In the genomic region with DNA sequence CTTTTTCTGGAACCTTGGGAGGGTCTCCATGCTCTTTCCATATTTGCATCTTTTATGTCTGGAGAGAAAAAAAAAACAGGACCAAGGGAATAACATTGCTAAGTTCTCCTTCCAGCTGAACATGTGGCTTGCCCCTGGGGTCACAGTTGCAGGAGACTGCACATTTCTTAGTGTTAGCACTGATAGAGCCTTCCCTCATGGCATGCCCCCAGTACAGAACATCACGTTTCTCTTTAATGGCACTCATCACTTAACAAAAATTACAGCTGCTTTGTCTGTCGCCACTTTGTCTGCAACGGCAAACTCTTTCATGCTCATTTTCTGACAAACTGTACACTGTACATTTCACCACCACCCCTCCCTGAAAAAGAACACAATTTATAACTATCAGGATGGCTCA, we compare ENCODE assay signal across 20 mouse cellular contexts.
DNase-seq lines count a peak whose midpoint lies in the region; ATAC-seq lines count a peak whose summit lies in the region.
"Had no signal": no experiment of that assay in that cellular context is flagged by ENCODE, and none has a peak within 500 bp of the region (broad histone marks: within the 10 kb centered on the region; RNA-seq: fewer than 3 reads in every experiment).

No protein-coding gene starts in this region.

- 63% methylated on average over 3 of the region's 3 CpGs for WGBS in heart, embryonic 10.5 days
- 34% methylated on average over 3 of the region's 3 CpGs for WGBS in heart, embryonic 15.5 days
- 35% methylated on average over 3 of the region's 3 CpGs for WGBS in heart, embryonic 11.5 days (ENCODE audit: insufficient replicate concordance)
- WGBS in lung, embryonic 15.5 days: 44% methylated on average over 3 of the region's 3 CpGs

- H3K4me2 ChIP-seq in heart, embryonic 15.5 days: no peak overlapping the region
- H3K4me2 ChIP-seq in heart, embryonic 11.5 days: no peak overlapping the region
- no peak overlapping the region for H3K4me2 ChIP-seq in lung, embryonic 15.5 days
- H3K4me2 ChIP-seq: embryonic facial prominence, embryonic 15.5 days; hindbrain, embryonic 14.5 days; intestine, embryonic 15.5 days had no signal

- H3K27ac ChIP-seq in heart, embryonic 10.5 days: peak overlapping the region; percentile 52; the same call in 1 of the 2 replicates
- peak overlapping the region; percentile 82 for H3K27ac ChIP-seq in heart, embryonic 15.5 days
- H3K27ac ChIP-seq in heart, embryonic 11.5 days (ENCODE audit: low read depth, low read length): no peak overlapping the region
- H3K27ac ChIP-seq in lung, embryonic 15.5 days: peak overlapping the region; percentile 56
- H3K27ac ChIP-seq: embryonic facial prominence, embryonic 15.5 days; forebrain, embryonic 10.5 days; gastrocnemius, adult 2 months; hindbrain, embryonic 10.5 days; hindbrain, embryonic 14.5 days; intestine, embryonic 15.5 days had no signal

- ATAC-seq in heart, embryonic 15.5 days (replicated peaks; ENCODE audit: insufficient number of reproducible peaks, insufficient read depth, low FRiP score, low read depth): peak; percentile 43; the same call in 1 of the 2 replicates
- no peak for ATAC-seq in heart, embryonic 11.5 days (replicated peaks; ENCODE audit: insufficient number of reproducible peaks, low FRiP score, low TSS enrichment)
- ATAC-seq in lung, embryonic 15.5 days (ENCODE audit: borderline replicate concordance, extremely low read depth, low FRiP score, low TSS enrichment): peak; percentile 92
- ATAC-seq: forebrain, embryonic 14.5 days; intestine, embryonic 15.5 days had no signal

- H3K4me1 ChIP-seq in heart, embryonic 10.5 days: peaks cover 21% of the 10 kb centered on the region; the same call in 1 of the 2 replicates
- peaks cover 22% of the 10 kb centered on the region for H3K4me1 ChIP-seq in heart, embryonic 15.5 days (replicated peaks)
- peaks cover 8% of the 10 kb centered on the region for H3K4me1 ChIP-seq in heart, embryonic 11.5 days (ENCODE audit: control insufficient read depth, insufficient read depth, low read length)
- peaks cover 8% of the 10 kb centered on the region; the same call in 1 of the 2 replicates for H3K4me1 ChIP-seq in lung, embryonic 15.5 days
- H3K4me1 ChIP-seq: embryonic facial prominence, embryonic 15.5 days; forebrain, embryonic 10.5 days; hindbrain, embryonic 10.5 days; intestine, embryonic 15.5 days had no signal

- no peak for DNase-seq in heart, embryonic 10.5 days (ENCODE audit: low spot score)
- DNase-seq in heart, postnatal 14 days: no peak
- DNase-seq in lung, postnatal 25 days (ENCODE audit: low spot score): no peak
- DNase-seq: adrenal gland, postnatal 10 days; cerebellum, adult 11 months; cerebellum, adult 8-10 months; cerebellum, postnatal 14 days; embryo, embryonic 11 days; gastrocnemius, adult 2 months; gastrocnemius, postnatal 25 days had no signal

- H3K9me3 ChIP-seq in heart, embryonic 10.5 days: no peaks in the 10 kb centered on the region
- H3K9me3 ChIP-seq in heart, embryonic 15.5 days (replicated peaks): no peaks in the 10 kb centered on the region
- no peaks in the 10 kb centered on the region for H3K9me3 ChIP-seq in heart, embryonic 11.5 days (replicated peaks; ENCODE audit: control insufficient read depth, low read length)
- no peaks in the 10 kb centered on the region for H3K9me3 ChIP-seq in lung, embryonic 15.5 days
- H3K9me3 ChIP-seq: embryonic facial prominence, embryonic 15.5 days; forebrain, embryonic 10.5 days; hindbrain, embryonic 10.5 days; intestine, embryonic 15.5 days had no signal

- no peaks in the 10 kb centered on the region for H3K27me3 ChIP-seq in heart, embryonic 10.5 days (ENCODE audit: insufficient read depth, poor library complexity, severe bottlenecking)
- no peaks in the 10 kb centered on the region for H3K27me3 ChIP-seq in heart, embryonic 15.5 days
- H3K27me3 ChIP-seq in heart, embryonic 11.5 days (ENCODE audit: control insufficient read depth, insufficient read depth, low read length): no peaks in the 10 kb centered on the region
- no peaks in the 10 kb centered on the region for H3K27me3 ChIP-seq in lung, embryonic 15.5 days
- H3K27me3 ChIP-seq: embryonic facial prominence, embryonic 15.5 days; intestine, embryonic 15.5 days had no signal

- H3K4me3 ChIP-seq in heart, embryonic 10.5 days: no peak overlapping the region
- H3K4me3 ChIP-seq in heart, embryonic 15.5 days: no peak overlapping the region
- no peak overlapping the region for H3K4me3 ChIP-seq in heart, embryonic 11.5 days (ENCODE audit: low read depth, low read length)
- no peak overlapping the region for H3K4me3 ChIP-seq in lung, embryonic 15.5 days
- H3K4me3 ChIP-seq: embryonic facial prominence, embryonic 15.5 days; erythroblast, embryonic 14.5 days; forebrain, embryonic 10.5 days; gastrocnemius, adult 2 months; hindbrain, embryonic 10.5 days; intestine, embryonic 15.5 days had no signal

- H3K9ac ChIP-seq in heart, embryonic 15.5 days: no peak overlapping the region
- no peak overlapping the region for H3K9ac ChIP-seq in heart, embryonic 11.5 days (ENCODE audit: low read depth, low read length)
- H3K9ac ChIP-seq in lung, embryonic 15.5 days: no peak overlapping the region
- H3K9ac ChIP-seq: embryonic facial prominence, embryonic 15.5 days; hindbrain, embryonic 14.5 days; intestine, embryonic 15.5 days had no signal

- intact Hi-C loops in heart, postnatal 14 days (cut with DNase I): loop anchor here (5.0 kb wide), 2 partner anchors 119 to 451 kb away; no protein-coding TSS in a partner anchor

- H3K36me3 ChIP-seq in heart, embryonic 10.5 days: no peaks in the 10 kb centered on the region
- H3K36me3 ChIP-seq in heart, embryonic 15.5 days: no peaks in the 10 kb centered on the region
- no peaks in the 10 kb centered on the region for H3K36me3 ChIP-seq in heart, embryonic 11.5 days (ENCODE audit: control insufficient read depth, insufficient read depth, low read length)
- no peaks in the 10 kb centered on the region for H3K36me3 ChIP-seq in lung, embryonic 15.5 days
- H3K36me3 ChIP-seq: embryonic facial prominence, embryonic 15.5 days; forebrain, embryonic 10.5 days; hindbrain, embryonic 10.5 days; intestine, embryonic 15.5 days had no signal
